Mouse (Mus musculus): ENCODE data around the gene Gpd2.

Gpd2 gene

DNA sequence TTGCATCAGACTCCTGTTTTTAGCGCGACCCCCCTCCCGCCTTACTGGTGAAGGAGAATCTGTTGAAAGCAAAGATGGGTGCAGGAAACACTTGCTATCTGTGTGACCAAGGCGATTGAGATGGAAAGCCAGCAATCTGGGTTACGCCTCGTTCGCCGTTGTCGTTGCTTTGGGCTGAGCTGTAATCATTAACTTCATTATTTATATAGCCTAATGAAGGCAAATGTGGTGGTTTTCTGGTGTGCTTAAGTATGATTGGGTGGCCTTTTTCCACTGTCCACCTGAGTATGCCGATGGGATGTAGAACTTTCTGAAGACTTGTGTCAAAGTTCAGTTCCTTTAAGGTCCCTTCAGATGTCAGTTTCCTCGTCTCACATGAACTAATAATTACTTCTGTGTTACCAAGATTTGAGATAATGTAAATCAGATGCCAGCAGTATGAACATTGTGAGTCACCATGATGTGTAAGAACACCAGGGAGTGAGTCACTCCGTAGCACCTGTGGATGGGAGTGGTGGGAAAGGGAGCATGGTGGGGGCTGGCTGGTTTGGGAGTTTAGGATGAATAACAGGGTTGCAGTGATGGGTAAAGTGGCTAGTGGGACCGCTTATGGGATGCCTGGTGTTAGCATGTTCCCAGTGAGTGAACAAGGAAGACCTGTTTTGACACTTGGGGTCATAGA, 14.3 kb downstream of the Gpd2 start:
- peak; percentile 23 for DNase-seq (ENCODE audit: low spot score)

DNA sequence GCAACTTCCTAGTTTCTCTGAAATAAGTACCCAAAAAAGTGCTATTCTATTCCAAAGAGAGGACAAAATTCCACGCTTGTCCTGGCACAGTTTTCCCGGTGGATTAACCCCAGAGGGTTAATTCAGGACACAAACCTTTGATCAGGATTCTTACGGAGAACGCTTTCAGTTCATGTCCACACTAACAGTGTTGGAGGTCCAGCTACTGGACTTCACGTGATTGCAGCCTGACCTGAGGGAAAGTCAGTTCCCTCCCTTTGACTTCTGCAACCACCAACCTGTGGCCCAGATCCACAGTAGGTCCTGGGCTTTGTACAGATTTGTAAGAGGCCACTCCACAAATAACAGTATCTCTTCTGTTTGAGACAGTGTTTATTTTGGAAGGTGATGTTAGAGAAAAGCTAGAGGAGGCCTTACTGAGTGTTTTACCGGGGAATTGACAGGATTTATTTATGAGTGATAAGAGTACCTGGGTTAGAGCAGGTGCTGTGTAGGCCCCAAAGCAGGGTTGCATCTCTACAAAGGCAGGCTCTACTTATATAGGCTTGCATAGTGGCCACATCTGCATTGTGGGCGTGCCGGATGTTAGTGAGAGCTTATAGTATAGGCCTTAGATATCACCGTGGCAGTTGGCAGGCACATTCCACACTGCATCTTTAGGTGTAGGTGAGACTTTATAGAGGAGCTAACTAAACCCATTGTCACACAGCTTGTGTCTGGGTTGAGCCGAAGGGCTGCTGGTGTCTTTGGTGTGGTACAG, 15.3 kb downstream of the Gpd2 start:
- no peak for DNase-seq (ENCODE audit: low spot score)

DNA sequence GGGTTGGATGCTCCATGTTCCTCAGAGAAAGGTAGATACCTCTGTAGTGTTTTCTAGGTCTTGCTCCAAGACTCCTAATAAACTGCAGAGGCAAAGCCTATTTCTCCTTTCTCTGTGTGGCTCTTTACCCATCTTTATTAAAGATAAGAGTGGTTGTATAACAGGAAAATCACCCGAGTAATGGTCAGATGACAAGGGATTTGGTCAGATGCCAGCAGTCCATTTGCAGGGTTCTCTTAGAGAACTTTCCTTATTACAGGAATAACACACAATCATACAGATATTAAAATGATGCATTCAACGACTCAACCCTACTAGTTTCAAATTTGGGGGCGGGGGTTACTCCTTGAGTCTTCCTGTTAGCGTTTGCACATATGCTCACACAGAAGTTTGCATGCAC, 16.8 kb downstream of the Gpd2 start:
- no peak for DNase-seq (ENCODE audit: low spot score)

GRCm38 (mm10) chr2:57255153-57255670, 17.8 kb downstream of the Gpd2 start:
- no peak for DNase-seq (ENCODE audit: low spot score)

DNA sequence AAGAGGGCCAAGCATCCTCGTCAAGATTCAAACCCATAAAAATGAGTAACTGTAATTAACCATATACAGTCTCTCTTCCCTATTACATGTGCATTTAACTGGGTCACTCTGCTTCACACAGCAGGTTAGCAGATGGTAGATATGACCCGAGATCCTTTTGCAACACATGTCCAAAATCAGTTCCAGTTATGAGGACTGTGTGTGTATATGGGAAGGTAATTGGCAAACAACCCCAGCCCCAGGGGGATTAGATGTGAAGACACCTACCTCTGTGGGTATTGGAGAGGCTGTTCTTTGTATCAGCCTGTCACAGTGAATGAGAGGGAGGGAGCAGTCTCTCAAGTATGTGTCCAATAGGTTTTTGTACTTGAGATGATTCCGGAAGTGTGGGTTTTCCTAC, 18.4 kb downstream of the Gpd2 start:
- no peak for DNase-seq (ENCODE audit: low spot score)

DNA sequence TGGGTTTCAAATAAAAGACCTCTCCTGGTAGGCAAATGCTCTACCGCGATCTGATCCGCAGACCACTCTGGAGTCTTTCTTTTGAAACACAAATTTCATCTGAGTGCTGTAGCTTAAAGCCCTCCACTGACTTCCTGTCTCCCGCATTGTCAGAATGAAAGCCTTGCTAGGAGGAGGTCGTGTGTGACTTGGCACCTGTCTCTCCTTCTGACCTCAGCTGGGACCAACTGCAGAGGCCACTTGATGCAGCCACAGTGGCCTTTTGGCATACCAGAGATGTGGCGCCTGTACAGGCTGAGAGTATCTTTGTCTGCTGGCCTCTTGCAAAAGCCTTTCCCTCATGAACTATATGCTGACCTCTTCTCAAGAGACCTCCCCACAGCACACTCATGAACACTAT, 19.0 kb downstream of the Gpd2 start:
- DNase-seq (ENCODE audit: low spot score): no peak

GRCm38 (mm10) chr2:57261286-57262077, 24.0 kb downstream of the Gpd2 start:
- DNase-seq (ENCODE audit: low spot score): no peak

GRCm38 (mm10) chr2:57263431-57263830, 26.0 kb downstream of the Gpd2 start:
- no peak for DNase-seq (ENCODE audit: low spot score)

DNA sequence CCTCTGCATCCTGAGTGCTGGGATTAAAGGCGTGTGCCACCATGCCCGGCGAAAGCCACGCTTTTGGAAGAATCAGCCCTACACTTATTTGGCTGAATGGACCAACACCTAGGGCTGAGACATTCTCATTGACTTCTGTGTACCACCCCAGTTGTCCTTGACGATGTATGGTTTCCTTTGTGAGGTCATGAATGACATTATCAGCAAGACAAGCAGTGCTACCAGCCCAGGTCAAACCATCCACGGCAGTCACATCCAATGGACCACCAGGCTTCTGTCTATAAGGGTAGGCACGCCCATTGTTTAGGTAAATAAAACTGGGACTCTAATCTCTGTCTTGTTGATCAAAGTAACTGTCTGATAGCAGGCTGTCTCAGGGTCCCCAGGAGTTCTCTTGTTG, 27.5 kb downstream of the Gpd2 start:
- no peak for DNase-seq (ENCODE audit: low spot score)

DNA sequence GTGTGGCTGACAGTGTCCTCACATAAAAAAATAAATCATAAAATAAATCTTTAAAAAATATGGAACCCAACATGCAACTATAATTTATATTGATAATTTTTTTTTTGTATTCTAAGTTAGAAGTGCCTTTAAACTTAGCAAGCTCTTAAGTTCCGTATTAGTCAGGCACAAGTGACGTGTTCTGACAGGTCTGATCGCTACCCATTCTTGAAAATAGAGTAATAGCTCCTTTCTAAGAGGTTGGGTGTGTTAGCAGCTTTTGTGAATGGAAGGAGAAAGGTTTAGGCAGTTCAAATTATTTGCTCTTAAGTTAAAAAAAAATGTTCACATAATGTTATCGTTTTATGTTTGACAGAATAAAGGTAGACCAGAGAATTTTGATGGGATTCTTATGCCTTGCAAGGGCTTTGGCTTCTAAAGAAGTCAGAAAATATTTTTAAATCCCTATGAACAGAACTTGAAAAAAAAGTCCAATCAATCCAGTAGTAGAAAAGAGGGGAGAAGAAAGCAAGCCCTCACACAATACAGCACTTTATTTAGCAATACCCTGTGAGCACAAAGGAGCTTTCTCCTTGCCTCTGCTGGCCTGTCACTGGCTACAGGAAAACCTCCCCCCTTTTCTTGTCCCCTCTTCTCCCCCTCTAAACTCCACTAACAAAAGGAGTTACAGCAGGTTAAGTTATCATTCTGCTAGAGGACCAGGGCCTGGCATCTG, 29.4 kb downstream of the Gpd2 start:
- no peak for DNase-seq (ENCODE audit: low spot score)

DNA sequence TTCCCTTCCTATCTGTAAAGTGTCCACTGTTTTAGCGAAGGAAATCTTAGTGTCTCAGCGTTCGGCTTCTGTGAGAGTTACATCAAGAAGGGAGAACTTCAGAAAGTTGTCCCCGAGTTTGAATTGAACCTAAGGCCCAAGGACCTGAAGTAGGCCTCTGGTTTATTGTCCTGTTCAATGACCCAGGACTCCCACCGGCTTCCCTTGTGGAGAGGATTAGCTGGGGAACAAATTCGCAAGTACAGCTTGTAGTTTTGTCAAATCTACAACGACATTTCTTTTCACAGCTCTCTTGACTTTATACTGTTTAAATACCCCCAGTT, 29.9 kb downstream of the Gpd2 start:
- no peak for DNase-seq (ENCODE audit: low spot score)

- DNase-seq (ENCODE audit: low spot score): no peak
Measured at GRCm38 (mm10) chr2:57267896-57268295, 30.5 kb downstream of the Gpd2 start.

GRCm38 (mm10) chr2:57268839-57269238, 31.4 kb downstream of the Gpd2 start:
- no peak for DNase-seq (ENCODE audit: low spot score)

- DNase-seq (ENCODE audit: low spot score): no peak
Measured at GRCm38 (mm10) chr2:57269690-57270435, 32.4 kb downstream of the Gpd2 start.

- no peak for DNase-seq (ENCODE audit: low spot score)
Measured at GRCm38 (mm10) chr2:57280190-57280723, 42.8 kb downstream of the Gpd2 start.

DNA sequence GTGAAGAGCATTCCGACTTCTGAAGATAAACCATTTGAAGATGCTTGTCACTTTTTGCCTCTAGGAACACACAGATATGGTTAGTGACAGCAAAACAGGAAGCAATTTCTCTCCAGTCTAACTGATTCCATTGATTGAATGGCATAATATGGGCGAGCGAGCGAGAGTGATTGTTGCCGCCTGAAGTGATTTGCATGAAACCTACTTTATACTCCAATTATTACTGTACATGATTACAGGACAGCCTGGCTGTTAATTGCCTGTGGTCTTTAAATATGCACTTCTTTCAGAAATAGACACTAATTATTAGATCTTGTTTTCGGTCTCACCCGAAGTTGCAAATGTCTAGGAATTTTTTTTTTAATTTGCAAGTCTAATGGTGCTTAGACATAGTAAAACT, 46.4 kb downstream of the Gpd2 start:
- no peak for DNase-seq (ENCODE audit: low spot score)

GRCm38 (mm10) chr2:57285197-57285596, 47.8 kb downstream of the Gpd2 start:
- no peak for DNase-seq (ENCODE audit: low spot score)

GRCm38 (mm10) chr2:57287986-57288385, 50.6 kb downstream of the Gpd2 start:
- no peak for DNase-seq (ENCODE audit: low spot score)

DNA sequence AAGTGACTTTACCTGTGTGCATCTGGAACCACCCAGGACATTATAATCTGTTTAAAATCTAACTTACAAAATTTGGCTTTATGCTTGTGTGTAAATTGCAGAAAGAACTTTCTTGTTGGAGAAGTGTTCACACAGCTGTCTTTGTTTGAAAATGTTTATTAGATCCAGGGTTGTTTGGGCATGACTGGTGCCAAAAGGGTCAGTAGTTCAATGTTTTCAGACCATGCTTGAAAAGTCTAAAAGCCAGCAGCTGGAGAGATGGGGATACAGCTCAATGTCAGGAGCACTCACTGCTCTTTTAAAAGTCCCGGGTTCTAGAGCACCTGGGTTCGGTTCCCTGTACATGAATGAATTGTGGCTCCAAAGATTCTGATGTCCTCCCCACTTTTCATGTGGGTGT, 56.1 kb downstream of the Gpd2 start:
- no peak for DNase-seq (ENCODE audit: low spot score)

DNA sequence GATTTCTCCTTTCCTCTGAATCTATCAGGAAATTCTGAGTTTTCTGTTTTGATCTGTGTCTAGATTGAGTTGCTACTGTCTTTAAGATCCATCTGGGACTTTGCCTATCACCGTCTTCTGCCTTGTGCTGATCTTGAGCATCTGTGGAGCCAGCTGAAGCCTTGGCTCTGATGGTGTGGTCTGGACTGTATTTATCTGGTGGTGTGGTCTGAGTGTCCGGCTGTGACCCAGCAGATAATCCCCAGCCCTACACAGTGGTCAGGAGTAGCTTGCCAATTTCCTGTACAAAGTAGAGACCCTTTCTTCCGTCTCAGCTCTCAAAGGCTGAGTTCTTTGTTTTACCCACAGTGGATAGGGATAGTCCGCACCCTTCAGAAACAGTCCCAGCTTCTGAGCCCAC, 58.6 kb downstream of the Gpd2 start:
- no peak for DNase-seq (ENCODE audit: low spot score)

GRCm38 (mm10) chr2:57297226-57297625, 59.8 kb downstream of the Gpd2 start:
- DNase-seq (ENCODE audit: low spot score): no peak
